Mouse (Mus musculus) left cerebral cortex, postnatal 14 days (tissue): ENCODE results near the gene Hacd4. TPM values are rescaled to one million over a fixed set of nuclear protein-coding genes. Genes with fewer than 3 reads are reported as not detected.

Source experiments
- DNase-seq, 2 experiments: peaks; one replicate each; pipeline ENCODE4 v3.0.0; 2021 to 2022; ENCODE audit warnings: low spot score in 2 of 2, mixed read lengths in 1 of 2
- intact Hi-C: fragments of 180-260 bp; cut with DNase I; formaldehyde crosslinking; loops from one replicate; pipeline ENCODE4 v1.15.1; 2025
- total RNA-seq, 2 experiments: library from RNA; stranded (reverse); gene quantifications; 2 replicates each; pipeline ENCODE4 v1.2.3; 2021

Hacd4 gene
- total RNA-seq, 2 experiments from 2014 or later: 2.2 to 2.3 TPM

GRCm38 (mm10) chr4:88370819-88371218 lies 67.9 kb downstream of the Hacd4 start:
- DNase-seq: no peak

GRCm38 (mm10) chr4:88369951-88370350 lies 68.8 kb downstream of the Hacd4 start:
- intact Hi-C loops: no loop called here
- DNase-seq: no peak

More at GRCm38 (mm10) chr4:88370819-88371218, 67.9 kb downstream of the Hacd4 start:
- intact Hi-C loops: no loop called here

DNA sequence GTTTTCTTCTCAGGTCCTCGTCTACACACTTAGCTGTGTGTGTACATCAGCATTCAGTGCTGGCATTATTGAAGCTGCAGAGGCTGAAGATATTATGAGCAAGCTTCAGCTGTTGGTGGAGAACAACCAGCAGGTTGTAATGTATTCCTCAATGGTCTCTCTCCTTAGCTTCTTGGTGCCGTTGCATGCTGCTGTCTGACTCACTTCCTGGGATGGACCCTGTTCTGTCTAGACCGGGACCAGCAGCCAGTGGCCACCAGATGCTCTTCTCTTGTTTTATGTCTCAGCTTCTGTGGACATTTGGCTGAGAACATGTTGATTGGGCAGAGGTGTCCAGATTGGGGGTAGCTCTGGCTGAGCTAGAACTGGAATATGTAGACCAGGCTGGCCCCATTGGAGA lies 81.3 kb downstream of the Hacd4 start:
- intact Hi-C loops: loop anchor here (10.0 kb wide), 1 partner anchor 187 kb away; no protein-coding TSS in a partner anchor
- DNase-seq: peak in 1 of 2 experiments; percentile 22

- DNase-seq: peak; percentile 30 to 46
- intact Hi-C loops: loop anchor here (10.0 kb wide), 1 partner anchor 188 kb away; no protein-coding TSS in a partner anchor
Measured at GRCm38 (mm10) chr4:88356652-88357051, 82.1 kb downstream of the Hacd4 start.

DNA sequence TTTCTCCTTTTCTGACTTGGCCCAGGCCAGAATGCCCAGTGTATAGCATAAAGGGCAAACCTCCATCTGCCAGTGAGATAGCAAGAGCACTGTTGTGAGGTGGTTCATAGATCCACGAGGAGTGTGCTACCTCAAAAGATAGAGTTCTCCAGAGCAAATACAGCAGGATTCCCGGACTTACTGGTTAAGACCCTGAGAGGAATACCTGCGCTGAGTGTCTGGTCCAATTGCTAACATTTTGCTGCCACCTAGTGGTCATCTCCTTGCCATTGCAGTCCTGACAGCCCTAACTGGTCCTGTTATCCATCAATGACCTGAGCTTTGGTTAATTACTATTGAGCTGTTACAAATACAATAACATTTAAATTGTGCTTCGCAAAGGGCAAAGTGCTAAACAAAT lies 87.8 kb downstream of the Hacd4 start:
- intact Hi-C loops: loop anchor here (5.0 to 10.0 kb wide), 4 partner anchors 194 to 984 kb away; partner anchors contain the start of gene Mllt3
- peak; percentile 76 to 79 for DNase-seq

Other genes with a start within 250 kb of the Hacd4 start
- not detected for gene Ifnb1, start 83.8 kb upstream of the Hacd4 start, total RNA-seq
- not detected for gene Ifna15, start 119.3 kb upstream of the Hacd4 start, total RNA-seq
- not detected for gene Ifna14, start 132.9 kb upstream of the Hacd4 start, total RNA-seq
- not detected for gene Ifna9, start 153.5 kb upstream of the Hacd4 start, total RNA-seq
- gene Ifna12, start 164.4 kb upstream of the Hacd4 start, total RNA-seq: not detected
- not detected for gene C87499, start 195.5 kb upstream of the Hacd4 start, total RNA-seq
- gene Ifna13, start 205.5 kb upstream of the Hacd4 start, total RNA-seq: not detected
- not detected for gene Ifna16, start 238.0 kb upstream of the Hacd4 start, total RNA-seq
- gene Ifna2, start 245.0 kb upstream of the Hacd4 start, total RNA-seq: not detected